Mouse (Mus musculus) stomach, embryonic 15.5 days (tissue): ENCODE data around the gene Esrrg. TPM values are rescaled to one million over a fixed set of nuclear protein-coding genes. Genes with fewer than 3 reads are reported as not detected.

Source experiments
- ATAC-seq: fragments of 200-750 bp; cut with Nextera tagmentation; 2 replicates; pipeline ENCODE4 v1.8.0; 2017; ENCODE audit warnings: low read depth, moderate number of reproducible peaks, moderate TSS enrichment; ENCODE audit not compliant: insufficient read depth, low FRiP score
- H3K27ac ChIP-seq: fragments of 300-500 bp; sonication (generic); 2 replicates; pipeline ENCODE4 v1.5.1; 2015; ENCODE audit warnings: mild to moderate bottlenecking, inconsistent platforms
- H3K27me3 ChIP-seq: fragments of 300-500 bp; sonication (generic); replicated peaks from 2 replicates; pipeline ENCODE4 v1.6.1; 2015; ENCODE audit warnings: inconsistent platforms
- H3K36me3 ChIP-seq: fragments of 300-500 bp; sonication (generic); 2 replicates; pipeline ENCODE4 v1.6.1; 2015; ENCODE audit warnings: inconsistent platforms
- H3K4me1 ChIP-seq: fragments of 300-500 bp; sonication (generic); 2 replicates; pipeline ENCODE4 v1.6.1; 2015; ENCODE audit warnings: inconsistent platforms
- H3K4me2 ChIP-seq: fragments of 300-500 bp; sonication (generic); 2 replicates; pipeline ENCODE4 v1.6.1; 2015; ENCODE audit warnings: mild to moderate bottlenecking, inconsistent platforms
- H3K4me3 ChIP-seq: fragments of 300-500 bp; sonication (generic); replicated peaks from 2 replicates; pipeline ENCODE4 v1.5.1; 2015; ENCODE audit warnings: inconsistent platforms
- H3K9ac ChIP-seq: fragments of 300-500 bp; sonication (generic); 2 replicates; pipeline ENCODE4 v1.6.1; 2015; ENCODE audit warnings: inconsistent platforms
- H3K9me3 ChIP-seq: fragments of 300-500 bp; sonication (generic); 2 replicates; pipeline ENCODE4 v1.6.1; 2016; ENCODE audit warnings: inconsistent platforms
- WGBS: fragments of 180-500 bp; shearing (Covaris S2); methylation state at CpG from one replicate; pipeline ENCODE4 v1.1.7; 2015; 5-methylcytosine and 5-hydroxymethylcytosine counted together
- polyA plus RNA-seq: library from polyadenylated mRNA; unstranded; fragments of >200 nt; fragmentation: Nextera tagmentation; extraction: Ambion mirVana; gene quantifications from 2 replicates; pipeline ENCODE4 v1.2.1, GENCODE M21; 2015

Gene Esrrg
- 8.2 and 9.7 TPM in 2 replicates for polyA plus RNA-seq

DNA sequence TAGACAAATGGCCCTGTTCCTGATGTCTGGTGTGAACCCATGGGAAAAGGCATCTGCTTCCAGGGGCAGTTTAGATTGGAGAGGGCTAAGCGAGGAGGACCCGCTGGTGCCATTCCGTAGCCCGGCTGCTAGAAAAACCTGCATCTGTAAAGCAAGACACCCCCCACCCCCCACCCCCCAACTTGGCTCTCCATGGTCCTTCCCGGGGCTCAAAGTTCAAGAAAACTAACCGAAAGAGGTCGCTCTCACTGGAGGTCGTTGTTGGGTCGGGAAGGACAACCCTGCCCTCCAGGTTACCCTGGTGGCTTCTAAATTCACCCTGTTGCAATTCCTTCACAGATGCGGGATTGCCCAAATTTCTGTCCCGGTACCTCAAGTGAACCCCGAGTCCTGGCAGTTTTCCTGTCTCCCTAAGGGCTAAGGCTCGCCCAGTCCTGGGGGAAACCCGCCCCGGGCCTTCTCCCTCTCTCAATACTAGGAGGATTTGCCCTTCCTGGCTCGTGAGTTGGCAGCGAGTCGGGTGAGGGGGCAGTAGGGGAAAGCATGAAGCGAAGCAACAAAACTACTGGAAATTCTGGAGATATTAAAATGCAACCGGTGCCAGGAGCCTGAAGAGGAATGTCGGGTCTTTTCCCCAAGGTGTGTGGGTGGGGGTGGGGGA is at the start of gene Esrrg:
Gene Esrrg (plus strand): TSS at position 531 of the 661 bp plus-strand sequence.
- no peaks in the 10 kb centered on the region for H3K9me3 ChIP-seq
- WGBS: 2% methylated on average over 21 of the region's 21 CpGs
- 0 out of 2 replicates have a peak within 1 kb of the TSS, but pooled peaks have one; percentile 2 for H3K9ac ChIP-seq
- no peaks in the 10 kb centered on the region for H3K36me3 ChIP-seq
- peaks cover 52% of the 10 kb centered on the region for H3K4me1 ChIP-seq
- no peak for ATAC-seq
- H3K27me3 ChIP-seq: peaks cover 62% of the 10 kb centered on the region
- H3K27ac ChIP-seq: no peak within 1 kb of the TSS
- peak within 1 kb of the TSS; percentile 47 for H3K4me3 ChIP-seq
- peak within 1 kb of the TSS; percentile 92 for H3K4me2 ChIP-seq

DNA sequence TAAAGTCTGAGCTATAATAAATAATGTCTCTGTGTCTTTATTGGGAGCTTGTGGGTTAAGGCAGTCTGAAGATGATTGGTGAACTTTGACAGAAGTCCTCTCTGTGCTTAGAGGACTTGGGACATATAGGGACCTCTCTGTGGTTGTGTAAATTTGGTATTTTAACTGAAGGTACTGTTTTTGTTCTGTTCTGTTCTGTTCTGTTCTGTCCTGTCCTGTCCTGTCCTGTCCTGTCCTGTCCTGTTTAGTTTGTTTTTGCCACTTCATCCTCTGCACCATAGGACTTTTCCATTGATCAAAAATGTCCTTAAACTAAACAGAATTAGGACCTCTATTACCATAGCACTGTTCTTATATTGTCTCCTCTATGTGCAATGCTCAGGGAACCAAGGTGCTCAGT is 24.6 kb upstream of the Esrrg start:
- no peak for ATAC-seq
- no peak overlapping the region for H3K4me2 ChIP-seq
- H3K4me3 ChIP-seq: no peak overlapping the region
- no peak overlapping the region for H3K9ac ChIP-seq
- H3K27me3 ChIP-seq: no peaks in the 10 kb centered on the region
- H3K36me3 ChIP-seq: no peaks in the 10 kb centered on the region
- H3K4me1 ChIP-seq: no peaks in the 10 kb centered on the region
- no peaks in the 10 kb centered on the region for H3K9me3 ChIP-seq
- no peak overlapping the region for H3K27ac ChIP-seq

DNA sequence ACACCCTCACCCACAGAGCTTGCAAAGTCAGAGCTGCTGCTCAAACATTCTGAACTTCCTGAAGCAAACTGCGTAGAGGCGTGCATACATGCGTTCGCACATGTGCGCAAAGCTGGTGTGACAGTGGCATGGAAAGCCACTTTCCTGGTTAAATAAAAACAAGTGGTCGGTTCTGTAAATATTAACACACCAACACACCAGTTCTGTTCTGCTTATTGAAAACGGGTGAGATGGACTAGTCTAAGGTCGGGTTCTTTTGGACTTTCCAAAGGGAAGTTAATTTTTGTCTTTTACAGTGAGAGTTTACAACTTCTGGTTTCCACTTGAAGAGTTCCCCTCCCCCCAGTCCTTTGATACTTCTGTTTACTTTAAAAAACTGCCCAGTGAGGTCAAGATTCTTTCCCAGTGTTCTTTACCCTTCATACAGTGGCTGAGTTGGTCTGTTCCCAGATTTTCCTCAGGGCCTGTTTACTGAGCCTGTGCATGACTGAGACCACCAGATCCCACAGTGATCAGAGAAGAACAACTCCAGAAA is 22.0 kb upstream of the Esrrg start:
- H3K36me3 ChIP-seq: no peaks in the 10 kb centered on the region
- no peaks in the 10 kb centered on the region for H3K27me3 ChIP-seq
- H3K4me3 ChIP-seq: no peak overlapping the region
- no peak overlapping the region for H3K4me2 ChIP-seq
- ATAC-seq: no peak
- H3K9me3 ChIP-seq: no peaks in the 10 kb centered on the region
- H3K9ac ChIP-seq: no peak overlapping the region
- WGBS: 72% methylated on average over 8 of the region's 8 CpGs
- no peaks in the 10 kb centered on the region for H3K4me1 ChIP-seq
- H3K27ac ChIP-seq: no peak overlapping the region

DNA sequence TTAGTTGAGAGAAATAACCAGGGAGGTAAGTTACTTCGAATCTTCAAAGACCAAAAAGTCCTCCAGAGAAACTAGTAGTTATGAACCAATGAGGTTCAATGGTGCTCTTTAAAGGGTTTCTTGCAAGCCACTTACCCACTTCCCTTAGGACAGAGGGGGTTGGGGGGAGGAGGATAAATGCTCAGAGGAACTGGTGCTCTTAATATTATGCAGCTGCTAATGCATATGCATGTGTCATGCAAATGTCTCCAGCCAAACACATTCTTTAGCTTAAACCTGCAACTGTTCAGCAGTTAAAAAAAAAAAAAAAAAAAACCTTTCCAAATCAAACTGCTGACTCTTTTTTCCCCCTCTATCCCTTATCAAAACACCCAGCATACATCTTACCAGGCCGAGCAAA is 5.6 kb upstream of the Esrrg start:
- Histone ChIP-seq H3K9ac (no peak overlapping the region), H3K27me3 (peaks cover 43% of the 10 kb centered on the region), H3K27ac (no peak overlapping the region), H3K4me3 (no peak overlapping the region), H3K4me2 (no peak overlapping the region), H3K9me3 (no peaks in the 10 kb centered on the region), H3K4me1 (peaks cover 32% of the 10 kb centered on the region), H3K36me3 (no peaks in the 10 kb centered on the region)
- ATAC-seq: no peak
- WGBS: 63% methylated on average over 2 of the region's 2 CpGs

DNA sequence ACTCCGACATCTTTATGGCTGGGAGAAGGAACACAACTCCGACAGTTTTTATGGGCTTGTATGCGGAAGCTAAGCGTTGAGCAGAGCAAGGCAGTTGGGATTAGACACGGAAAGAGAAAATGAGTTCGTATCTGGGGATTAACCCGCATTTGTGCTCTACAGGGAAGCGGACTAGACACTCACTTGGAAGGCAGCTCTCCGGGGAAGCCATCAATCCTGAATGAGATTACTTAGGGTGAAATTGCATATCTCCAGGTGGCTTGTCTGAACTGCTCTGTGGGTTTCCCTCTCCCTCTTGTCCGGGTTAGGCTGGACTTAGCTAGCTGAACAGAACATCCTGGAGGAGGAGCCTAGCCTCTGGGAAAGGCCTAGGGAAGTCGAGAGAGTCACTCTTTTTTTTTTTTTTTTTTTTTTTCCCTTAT is 4.5 kb upstream of the Esrrg start:
- no peak overlapping the region for H3K9ac ChIP-seq
- H3K36me3 ChIP-seq: no peaks in the 10 kb centered on the region
- no peaks in the 10 kb centered on the region for H3K9me3 ChIP-seq
- no peak overlapping the region for H3K4me2 ChIP-seq
- H3K27me3 ChIP-seq: peaks cover 50% of the 10 kb centered on the region
- peaks cover 43% of the 10 kb centered on the region for H3K4me1 ChIP-seq
- no peak overlapping the region for H3K27ac ChIP-seq
- H3K4me3 ChIP-seq: no peak overlapping the region
- 16% methylated on average over 11 of the region's 11 CpGs for WGBS
- ATAC-seq: no peak

DNA sequence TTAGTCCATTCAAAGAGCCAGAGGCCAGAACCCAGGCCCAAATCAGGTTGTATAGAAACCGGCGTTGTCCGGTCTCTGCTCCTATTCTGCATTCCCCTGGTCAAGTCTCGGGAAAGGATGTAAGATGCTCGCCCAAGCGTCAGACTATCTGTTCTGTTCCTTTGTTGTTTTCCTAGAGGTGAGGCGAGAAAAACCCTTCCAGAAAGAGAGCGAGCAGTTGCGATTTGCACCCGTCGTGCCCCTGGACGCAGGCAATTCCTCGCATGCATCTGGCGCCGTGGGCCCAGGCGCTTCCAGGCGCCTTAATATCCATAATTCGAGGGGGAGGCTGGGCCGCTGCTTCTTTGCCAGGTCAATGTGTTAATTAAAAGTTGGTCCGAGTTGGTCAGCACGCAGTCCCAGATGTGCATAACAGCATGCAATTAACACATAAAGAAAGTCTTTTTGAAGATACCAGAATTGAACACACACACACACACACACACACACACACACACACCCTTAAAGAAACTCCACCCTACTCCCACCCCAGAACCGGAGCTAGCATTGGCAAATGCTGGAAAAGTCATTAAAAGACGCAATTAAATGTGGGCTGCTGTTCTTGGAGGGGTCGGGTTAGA is 3.8 kb upstream of the Esrrg start:
- no peak overlapping the region for H3K27ac ChIP-seq
- peaks cover 50% of the 10 kb centered on the region for H3K27me3 ChIP-seq
- 0 out of 2 replicates have a peak overlapping the region, but pooled peaks have one; percentile 37 for H3K4me2 ChIP-seq
- no peaks in the 10 kb centered on the region for H3K9me3 ChIP-seq
- no peaks in the 10 kb centered on the region for H3K36me3 ChIP-seq
- ATAC-seq: no peak
- WGBS: 28% methylated on average over 24 of the region's 24 CpGs
- H3K4me3 ChIP-seq: peak overlapping the region; percentile 17; the same call in 1 of the 2 replicates
- H3K9ac ChIP-seq: no peak overlapping the region
- H3K4me1 ChIP-seq: peaks cover 50% of the 10 kb centered on the region

DNA sequence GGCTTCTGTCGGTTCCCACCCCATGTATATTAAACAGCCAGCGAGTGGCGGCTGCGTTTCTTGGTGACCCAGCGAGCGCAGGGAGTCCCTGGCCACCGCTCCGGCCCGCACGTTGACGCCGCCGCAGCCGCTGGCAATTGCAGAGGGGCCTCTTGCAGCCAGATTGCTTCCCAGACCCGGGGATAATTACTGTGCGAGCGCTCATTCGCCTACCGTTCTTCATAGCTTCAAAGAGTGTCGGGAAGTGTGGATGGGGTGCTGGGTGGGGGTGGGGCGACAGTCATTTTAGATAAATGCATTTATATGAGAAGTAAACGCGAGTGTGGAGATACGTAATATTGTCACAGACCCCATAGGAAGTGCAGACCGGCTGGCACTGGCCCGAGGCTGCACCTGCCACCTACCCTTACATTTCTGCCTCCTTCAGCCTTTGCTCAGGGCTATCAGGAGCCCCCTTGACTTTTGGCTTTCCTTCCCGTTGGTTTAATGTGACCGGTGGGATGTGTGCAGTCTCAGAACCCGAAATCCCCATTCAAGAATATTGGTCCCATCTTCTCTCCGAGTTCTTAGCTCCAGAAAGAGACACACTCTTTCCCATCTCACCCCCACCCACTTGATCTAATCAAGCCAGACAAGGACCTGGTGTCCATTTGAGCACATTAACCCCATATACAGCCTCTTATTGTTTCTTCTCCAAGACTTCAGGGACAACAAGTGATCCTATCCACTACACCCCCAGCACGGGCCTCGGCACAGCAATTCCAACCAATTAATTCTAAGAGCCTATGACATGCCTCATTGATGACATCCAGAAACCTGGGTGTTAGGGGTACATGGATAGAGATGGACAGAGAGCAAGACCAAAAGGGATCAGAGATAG is 3.0 kb upstream of the Esrrg start:
- Histone ChIP-seq H3K36me3 (no peaks in the 10 kb centered on the region), H3K27me3 (peaks cover 57% of the 10 kb centered on the region), H3K4me1 (peaks cover 52% of the 10 kb centered on the region), H3K27ac (no peak overlapping the region), H3K4me3 (peak overlapping the region; percentile 17; the same call in 1 of the 2 replicates), H3K4me2 (peak overlapping the region; percentile 37; the same call in 1 of the 2 replicates), H3K9me3 (no peaks in the 10 kb centered on the region), H3K9ac (no peak overlapping the region)
- WGBS: 4% methylated on average over 32 of the region's 32 CpGs
- ATAC-seq: no peak

DNA sequence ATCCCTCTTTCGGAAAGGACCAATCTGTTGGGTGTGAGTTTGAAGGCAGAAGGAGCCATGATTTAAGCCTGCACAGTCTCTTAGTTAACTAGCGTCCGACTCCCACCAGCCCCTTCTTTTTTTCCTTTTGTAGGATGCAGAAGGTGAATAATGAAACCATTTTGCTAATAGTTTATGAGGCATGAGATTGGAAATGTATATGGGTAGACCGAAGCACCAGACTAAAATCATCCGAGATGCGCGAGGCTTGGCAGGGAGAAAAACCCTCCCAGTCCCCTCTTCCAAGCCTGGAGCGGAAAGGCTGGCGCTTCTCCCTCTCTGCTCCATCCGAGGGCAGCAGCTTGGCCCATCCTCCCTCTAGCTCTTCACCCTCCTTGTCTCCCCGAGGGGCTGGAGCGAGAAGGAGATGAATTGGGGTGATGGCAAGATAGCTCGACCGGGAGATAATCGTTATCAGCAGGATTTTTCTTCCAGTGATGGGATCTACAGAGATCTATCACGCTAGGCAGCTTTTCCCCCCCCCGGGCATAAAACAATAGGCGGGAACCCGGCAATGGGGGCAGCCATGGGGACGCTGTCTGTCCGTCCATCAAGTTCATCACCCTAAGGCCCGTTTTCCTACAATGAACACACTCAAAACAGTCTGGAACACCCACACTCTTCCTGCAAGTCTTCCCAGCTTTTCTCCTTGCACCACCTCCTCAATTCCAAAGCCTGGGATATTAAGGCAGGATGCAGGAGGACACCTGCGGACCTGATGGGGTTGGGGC is 2.1 kb upstream of the Esrrg start:
- peaks cover 62% of the 10 kb centered on the region for H3K27me3 ChIP-seq
- H3K9ac ChIP-seq: no peak overlapping the region
- H3K36me3 ChIP-seq: no peaks in the 10 kb centered on the region
- peaks cover 52% of the 10 kb centered on the region for H3K4me1 ChIP-seq
- 14% methylated on average over 23 of the region's 23 CpGs for WGBS
- ATAC-seq: no peak
- H3K4me2 ChIP-seq: no peak overlapping the region
- H3K9me3 ChIP-seq: no peaks in the 10 kb centered on the region
- H3K4me3 ChIP-seq: no peak overlapping the region
- H3K27ac ChIP-seq: no peak overlapping the region

DNA sequence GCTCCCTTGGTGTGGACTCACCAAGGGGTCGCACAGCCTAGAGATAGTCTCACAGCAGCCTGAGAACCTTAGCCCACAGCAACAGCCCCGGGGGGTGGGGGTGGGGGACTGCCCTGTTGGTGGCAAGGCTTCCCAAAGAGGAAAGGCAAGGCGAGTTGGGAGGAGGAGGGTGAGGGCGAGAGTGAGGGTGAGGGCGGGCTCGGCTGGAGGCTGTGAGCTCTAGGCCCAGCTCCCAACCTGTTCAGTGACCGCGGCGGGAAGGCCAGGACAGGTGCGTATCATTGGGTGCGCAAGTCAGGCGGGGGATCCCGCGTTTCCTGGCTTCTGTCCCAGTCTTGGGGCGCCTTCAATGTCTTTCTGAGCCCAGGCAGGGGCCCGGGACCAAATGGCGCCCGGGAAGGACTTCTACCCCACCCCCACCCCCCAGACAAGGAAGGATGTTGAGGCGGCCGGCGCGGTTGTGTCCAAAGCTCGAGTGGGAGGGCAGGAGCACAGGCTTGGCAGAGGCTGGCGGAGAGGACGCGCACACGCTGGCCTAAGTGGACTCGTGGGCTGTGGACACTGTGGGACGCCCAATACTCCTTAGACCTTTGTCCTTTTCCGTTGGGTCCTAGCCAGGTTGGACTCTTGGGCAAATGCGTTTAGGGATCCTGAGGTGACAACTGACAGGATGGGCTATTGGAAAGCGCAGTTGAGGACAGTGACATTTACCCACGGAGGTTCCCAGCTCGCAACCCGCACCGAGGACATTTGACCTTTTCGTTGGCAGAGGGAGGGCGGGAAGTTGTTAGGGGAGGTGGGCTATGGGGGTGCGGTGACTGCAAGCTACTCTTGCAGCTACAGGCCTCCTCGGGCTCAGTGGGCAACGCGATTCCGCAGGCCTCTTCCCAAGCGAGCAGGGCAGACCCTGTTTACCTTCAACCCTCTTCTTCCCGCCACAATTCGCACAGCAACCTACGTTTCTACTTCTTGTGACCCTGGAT is 1.2 kb upstream of the Esrrg start:
- H3K9ac ChIP-seq: no peak overlapping the region
- no peaks in the 10 kb centered on the region for H3K36me3 ChIP-seq
- no peak overlapping the region for H3K27ac ChIP-seq
- peak overlapping the region; percentile 92 for H3K4me2 ChIP-seq
- H3K27me3 ChIP-seq: peaks cover 62% of the 10 kb centered on the region
- H3K4me3 ChIP-seq: peak overlapping the region; percentile 47; the same call in 1 of the 2 replicates
- no peak for ATAC-seq
- no peaks in the 10 kb centered on the region for H3K9me3 ChIP-seq
- peaks cover 52% of the 10 kb centered on the region for H3K4me1 ChIP-seq
- 5% methylated on average over 46 of the region's 47 CpGs for WGBS

DNA sequence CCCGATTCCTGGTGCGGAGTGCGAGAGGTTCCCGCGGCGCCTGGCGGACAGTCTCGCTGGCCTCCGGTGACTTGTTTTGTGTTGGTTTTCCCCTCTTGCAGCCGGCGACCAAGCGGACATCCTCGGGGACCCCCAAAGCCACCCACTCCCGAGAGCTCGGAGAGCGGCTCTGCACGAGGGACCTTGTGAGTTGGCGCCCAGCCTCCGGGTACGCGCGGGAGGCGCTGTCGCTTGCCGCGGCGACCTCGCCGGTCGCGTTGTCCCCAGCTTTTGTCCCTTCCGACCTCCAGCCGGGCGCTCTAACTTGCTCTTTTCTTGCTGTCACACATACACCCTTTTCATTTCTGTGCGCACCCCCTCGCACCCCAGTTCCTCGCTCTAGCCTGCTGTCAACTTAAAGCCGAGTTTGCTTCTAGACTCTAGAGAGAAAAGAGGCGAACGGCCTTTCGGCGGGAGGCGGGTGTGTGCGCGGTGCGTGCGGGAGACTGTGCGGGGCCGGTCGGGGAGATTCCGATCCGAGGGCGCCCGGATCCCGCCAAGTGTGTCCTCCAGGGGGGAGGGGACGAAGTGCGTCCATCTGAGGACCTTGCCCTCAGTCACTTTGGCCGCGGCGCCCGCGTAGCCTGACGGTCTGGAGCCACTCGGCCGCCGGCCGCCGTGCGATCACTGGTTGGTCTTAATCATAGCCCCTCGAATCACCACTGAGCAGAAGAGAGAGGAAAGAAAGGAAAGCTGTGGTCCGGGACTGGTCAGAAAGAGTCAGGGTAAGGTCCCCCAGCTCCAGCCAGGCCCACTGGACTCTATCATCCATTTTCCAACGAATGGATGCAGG is 646 bp downstream of the Esrrg start:
- Histone ChIP-seq H3K27me3 (peaks cover 56% of the 10 kb centered on the region), H3K27ac (no peak overlapping the region), H3K4me2 (peak overlapping the region; percentile 92), H3K4me1 (peaks cover 52% of the 10 kb centered on the region), H3K36me3 (no peaks in the 10 kb centered on the region), H3K9ac (0 out of 2 replicates have a peak overlapping the region, but pooled peaks have one; percentile 2), H3K9me3 (no peaks in the 10 kb centered on the region), H3K4me3 (peak overlapping the region; percentile 47)
- ATAC-seq: peak; percentile 30; the same call in 1 of the 2 replicates
- WGBS: under 1% methylated on average over 72 of the region's 72 CpGs
